Mouse (Mus musculus): Measurements from ENCODE around the gene Tekt2. TPM values are rescaled to one million over a fixed set of nuclear protein-coding genes. Genes with fewer than 3 reads are reported as not detected.

Gene Tekt2
- total RNA-seq, 1 experiment from 2014 or later, result not detected

DNA sequence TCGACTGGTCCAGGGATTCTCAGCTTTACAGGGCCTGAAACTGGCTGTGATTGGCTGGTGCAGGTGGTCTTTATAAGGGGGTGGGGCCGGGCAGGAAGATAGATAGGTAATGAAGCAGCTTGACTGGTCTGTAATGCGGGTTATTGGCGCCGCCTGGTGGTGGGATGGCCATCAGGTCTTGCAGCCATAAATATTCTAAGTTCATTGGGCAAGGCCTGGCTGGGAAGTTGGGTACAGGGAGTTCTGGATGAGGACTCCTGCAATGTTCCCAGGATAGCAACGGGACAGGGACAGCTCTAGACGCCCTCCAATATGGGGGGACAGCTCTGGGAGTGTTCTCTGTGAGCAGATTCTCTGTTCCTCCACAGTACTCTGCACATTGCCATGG is 15.6 kb downstream of the Tekt2 start:
- peak; percentile 31; the same call in 1 of the 2 replicates for ATAC-seq (ENCODE audit: extremely low read depth, insufficient number of reproducible peaks, low FRiP score, poor library complexity, severe bottlenecking)

DNA sequence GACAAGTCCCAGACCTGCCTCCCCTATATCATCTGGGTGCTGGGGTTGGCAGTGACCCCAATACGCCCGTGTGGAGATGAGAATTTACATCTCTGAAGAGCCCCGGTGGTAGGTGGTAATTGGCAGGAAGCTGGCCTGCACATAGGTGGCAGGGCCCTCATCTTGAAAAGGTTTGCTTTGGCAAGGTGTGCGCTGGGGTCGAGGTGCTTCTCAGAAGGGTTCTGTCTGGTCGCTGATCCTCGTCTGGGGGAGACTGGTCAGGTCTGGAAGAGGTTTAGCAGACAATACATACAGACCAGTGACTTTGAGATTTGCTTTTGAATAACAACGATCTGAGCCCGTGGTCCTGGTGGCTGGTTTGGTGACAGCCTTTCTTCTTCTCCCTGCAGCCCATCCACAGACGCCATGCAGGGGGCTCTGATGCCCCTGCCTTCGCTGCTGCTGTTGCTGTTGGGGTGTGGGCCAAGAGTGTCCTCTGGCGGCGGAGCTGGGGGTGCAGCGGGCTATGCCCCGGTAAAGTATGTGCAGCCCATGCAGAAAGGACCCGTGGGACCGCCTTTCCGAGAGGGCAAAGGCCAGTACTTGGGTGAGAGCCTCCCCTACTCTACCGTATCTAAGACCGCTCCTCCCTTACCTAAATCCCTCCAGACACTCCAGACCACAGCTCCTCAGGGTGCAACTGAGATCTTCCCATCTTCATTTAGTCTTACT is 16.1 kb downstream of the Tekt2 start:
- ATAC-seq (ENCODE audit: extremely low read depth, insufficient number of reproducible peaks, low FRiP score, poor library complexity, severe bottlenecking), result no peak

DNA sequence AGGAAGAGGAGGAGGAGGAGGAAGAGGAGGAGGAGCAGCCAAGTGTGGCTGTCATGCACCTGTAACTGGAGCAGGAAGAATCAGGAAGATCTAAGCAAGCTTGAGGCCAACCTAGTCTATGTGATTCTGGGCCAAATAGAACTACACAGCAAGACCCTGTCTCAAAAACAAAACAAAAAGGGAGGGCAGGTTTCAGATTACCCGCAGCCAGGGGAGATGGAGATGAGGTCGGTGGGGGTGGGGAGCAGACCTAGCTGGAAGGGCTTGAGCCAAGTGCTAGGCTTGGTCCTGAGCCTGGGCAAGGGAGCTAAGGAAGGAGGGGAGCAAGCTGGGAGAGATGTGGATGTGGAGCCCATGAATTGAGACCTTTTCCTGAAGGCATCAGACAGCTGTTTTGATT is 18.7 kb downstream of the Tekt2 start:
- ATAC-seq (ENCODE audit: extremely low read depth, insufficient number of reproducible peaks, low FRiP score, poor library complexity, severe bottlenecking), result no peak

DNA sequence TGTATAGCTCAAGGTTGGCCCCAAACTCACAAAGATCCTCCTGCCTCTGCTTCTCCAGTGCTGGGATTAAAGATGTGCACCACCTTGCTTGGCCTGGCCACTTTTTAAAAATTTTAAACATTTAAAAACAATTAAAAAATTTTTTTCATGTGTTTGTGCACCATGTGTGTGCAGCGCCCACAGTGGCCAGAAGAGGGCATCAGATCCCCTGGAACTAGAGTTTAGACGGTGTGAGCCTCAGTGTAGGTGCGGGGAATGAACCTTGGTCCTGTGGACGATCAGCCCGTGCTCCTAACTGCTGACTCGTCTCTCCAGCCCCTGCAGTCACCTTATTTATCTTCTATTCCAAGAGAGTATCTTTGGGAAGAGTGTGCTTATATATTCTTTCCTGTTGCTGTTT is 19.4 kb downstream of the Tekt2 start:
- ATAC-seq (ENCODE audit: extremely low read depth, insufficient number of reproducible peaks, low FRiP score, poor library complexity, severe bottlenecking), result no peak

DNA sequence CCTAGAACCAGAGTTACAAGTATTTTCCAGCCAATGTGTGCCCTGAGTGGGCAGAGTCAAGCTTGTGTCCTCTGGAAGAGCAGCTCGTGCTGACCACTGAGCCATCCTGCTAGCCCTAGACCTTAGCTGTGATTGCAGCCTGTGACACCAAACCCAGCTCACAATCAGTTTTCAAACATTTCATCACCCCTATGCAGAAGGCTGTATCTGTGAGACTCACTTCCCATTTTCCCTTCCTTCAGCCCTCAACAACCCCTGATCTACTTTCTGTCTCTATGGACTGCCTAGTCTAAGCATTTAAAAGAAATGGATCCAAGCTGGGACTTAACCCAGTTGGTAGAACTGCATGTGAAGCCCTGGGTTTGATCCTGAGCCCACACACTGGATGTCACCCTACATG is 20.1 kb downstream of the Tekt2 start:
- ATAC-seq (ENCODE audit: extremely low read depth, insufficient number of reproducible peaks, low FRiP score, poor library complexity, severe bottlenecking), result no peak

DNA sequence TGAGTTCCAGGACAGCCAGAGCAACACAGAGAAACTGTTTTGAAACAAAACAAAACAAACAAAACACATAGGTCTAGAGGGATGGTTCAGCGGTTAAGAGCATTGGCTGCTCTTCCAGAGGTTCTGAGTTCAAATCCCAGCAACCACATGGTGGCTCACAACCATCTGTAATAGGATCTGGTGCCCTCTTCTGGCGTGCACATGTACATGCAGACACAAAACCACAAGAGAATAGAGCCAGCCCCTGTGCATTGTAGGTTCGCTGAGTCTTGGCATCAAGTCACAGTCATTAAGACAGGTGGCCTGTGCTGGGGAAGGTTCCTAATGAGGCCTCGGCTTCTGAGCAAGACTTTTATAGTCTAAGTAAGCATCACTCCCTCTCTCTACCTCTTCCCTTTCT is 21.6 kb downstream of the Tekt2 start:
- ATAC-seq (ENCODE audit: extremely low read depth, insufficient number of reproducible peaks, low FRiP score, poor library complexity, severe bottlenecking), result no peak

DNA sequence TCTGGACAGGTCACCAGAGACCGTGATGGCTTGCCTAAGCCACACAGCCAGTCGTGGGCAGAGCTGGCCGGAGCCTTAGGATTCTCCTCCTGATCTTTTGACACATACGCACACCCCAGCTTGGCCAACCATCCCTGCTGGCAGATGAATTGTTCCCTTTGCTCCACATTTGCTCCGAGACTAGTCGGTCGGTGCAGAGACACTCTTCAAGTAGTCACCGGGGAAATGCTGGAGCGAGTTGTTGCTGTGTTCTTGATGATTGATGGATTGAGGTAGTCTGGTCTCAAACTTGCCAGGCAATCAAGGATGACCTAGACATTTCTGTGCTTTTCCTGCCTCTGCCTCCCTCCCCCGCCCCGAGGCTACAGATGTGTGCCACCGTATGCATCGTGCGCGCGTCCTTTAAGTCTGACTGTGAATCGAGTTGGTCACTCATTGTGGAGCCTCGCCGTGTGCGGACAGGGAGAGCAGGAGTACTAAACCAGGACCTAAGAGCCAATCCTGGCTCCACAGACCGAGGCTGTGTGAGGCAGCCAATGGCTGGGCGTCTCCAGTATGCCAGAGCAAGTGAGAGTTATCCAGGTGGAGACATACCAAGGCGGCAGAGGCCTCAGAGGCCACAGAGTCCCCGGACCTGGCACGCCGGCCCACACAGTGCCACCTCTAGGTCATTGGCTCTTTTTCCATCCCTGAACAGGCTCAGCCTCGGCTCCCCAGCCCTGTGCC is 23.7 kb downstream of the Tekt2 start:
- ATAC-seq (ENCODE audit: extremely low read depth, insufficient number of reproducible peaks, low FRiP score, poor library complexity, severe bottlenecking), result no peak

DNA sequence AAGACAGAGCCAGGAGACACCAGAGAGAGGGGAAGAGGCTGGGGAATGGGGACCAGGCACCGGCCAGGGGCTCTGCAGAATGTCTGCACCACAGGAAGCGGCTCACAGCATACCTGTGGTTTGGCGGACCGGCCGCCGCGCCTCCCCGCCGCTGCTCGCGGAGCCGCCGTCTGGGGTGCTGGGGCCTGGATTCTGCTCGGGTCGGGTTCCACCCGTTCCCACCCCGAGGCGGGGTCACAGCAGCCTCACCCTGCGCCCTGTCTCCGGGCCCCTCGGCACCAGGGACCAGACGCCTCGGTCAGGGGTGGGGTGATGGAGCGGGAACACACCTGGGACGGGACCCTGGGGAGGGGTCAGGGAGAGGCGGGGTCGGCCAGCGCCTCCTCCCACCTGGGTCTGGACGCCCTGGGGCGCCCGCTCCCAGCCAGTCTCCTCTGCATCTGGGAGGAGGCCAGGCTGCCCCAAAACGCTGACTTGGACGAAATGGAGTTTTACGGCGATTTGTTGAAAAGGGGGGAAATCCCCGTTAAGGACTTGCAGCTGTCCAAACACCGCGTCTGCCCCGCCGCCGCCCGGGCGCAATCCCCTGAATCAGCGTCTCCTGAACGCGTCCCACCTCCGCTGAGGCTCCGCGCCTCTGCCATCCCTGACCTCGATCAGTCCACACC is 24.4 kb downstream of the Tekt2 start:
- no peak for ATAC-seq (ENCODE audit: extremely low read depth, insufficient number of reproducible peaks, low FRiP score, poor library complexity, severe bottlenecking)

DNA sequence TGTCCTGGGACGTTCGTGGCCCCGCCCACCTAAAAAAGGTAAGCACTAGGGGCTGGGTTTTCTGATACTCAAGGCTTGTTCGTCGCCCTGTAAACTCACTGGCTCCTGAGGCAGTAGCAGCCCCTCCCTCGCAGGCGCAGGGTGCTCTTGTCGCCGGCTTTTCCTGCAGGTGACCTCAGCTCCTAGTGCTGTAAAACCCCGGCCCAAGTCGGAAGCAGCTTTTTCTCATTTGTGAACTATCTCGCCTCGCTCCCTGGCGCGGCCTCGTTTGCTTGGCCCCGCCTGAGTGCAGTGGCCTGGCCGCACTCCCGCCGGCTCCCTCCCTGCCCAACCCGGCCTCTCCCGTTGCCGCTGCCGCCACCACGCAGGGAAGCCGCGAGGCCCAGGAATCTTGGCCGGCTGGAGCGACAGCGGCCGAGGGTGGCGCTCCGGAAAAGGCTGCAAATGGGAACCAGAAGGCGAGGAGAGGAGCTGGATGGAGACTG is 28.8 kb downstream of the Tekt2 start:
- ATAC-seq (ENCODE audit: extremely low read depth, insufficient number of reproducible peaks, low FRiP score, poor library complexity, severe bottlenecking), result no peak

DNA sequence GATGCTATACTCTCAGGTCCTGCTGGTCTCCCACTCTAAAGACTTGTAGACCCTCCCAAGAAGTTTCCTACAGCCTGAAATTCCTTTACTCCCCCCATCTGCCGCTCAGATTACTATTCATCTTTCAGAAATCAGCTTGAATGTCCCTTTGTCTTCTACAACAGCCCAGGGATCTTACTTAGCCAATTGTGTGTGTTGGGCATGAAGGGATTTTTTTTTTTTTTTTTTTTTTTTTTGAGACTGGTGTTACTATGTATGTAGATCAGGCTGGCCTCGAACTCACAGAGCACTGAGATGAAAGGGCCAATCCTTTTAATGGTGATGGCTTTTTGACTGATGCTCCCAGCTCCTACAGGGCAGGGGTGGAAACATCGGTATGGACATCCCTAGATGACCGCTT is 29.6 kb downstream of the Tekt2 start:
- ATAC-seq (ENCODE audit: extremely low read depth, insufficient number of reproducible peaks, low FRiP score, poor library complexity, severe bottlenecking), result no peak

DNA sequence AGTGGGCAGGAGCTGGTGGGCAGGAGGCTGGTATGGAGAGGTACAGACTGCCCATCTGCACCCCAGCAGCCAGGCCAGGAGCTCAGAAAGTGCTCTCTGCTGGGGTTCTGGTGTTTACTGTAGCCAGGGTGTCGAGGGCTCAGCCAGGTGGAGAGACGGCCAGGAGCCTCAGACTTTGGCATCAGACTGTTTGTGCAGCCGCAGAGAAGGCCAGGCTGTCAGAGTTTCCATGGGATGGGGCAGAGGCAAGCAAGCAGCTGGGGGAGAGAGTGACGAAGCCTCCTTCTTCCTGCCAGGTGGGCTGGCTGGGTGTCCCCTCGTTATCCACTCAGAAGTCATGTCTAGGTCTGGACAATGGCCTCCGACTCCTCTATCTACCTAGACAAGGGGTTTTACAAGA is 30.3 kb downstream of the Tekt2 start:
- ATAC-seq (ENCODE audit: extremely low read depth, insufficient number of reproducible peaks, low FRiP score, poor library complexity, severe bottlenecking), result no peak

DNA sequence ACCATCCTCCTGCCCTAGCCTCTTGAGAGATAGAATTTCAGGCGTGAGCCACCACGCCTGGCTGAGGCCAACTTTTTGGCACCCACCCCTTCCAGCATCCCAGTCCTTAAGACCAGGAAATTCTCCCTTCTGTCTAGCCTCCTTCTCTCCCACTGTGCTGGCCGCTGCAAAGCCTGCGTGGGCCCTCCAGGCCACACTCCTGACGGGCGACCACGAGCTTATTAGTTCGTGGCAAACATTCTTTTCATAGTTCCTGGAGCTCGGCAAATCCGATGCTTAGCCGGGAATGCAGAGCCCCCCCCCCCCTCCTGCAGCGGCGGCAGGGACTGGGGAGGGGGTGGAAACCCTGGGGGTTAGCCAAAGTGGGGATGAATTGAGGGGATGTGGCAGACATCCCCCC is 34.3 kb downstream of the Tekt2 start:
- no peak for ATAC-seq (ENCODE audit: extremely low read depth, insufficient number of reproducible peaks, low FRiP score, poor library complexity, severe bottlenecking)

DNA sequence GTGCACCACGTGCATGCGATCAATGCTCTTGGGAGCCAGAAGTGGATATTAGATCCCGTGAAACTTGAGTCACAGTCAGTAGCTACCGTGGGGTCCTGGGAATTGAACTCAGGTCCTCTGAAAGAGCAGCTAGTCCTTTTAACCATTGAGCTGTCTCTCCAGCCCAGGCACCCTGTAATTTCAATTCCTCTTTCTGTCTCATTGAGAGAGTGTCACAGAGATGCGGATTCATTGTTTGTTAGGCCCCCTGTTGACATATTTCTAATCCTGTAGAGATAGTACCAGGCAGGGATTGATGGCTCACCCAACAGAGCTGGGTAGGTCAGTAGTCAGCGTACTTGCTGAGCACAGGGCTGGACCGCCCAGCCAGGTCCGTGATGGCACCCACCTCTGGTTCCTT is 35.2 kb downstream of the Tekt2 start:
- ATAC-seq (ENCODE audit: extremely low read depth, insufficient number of reproducible peaks, low FRiP score, poor library complexity, severe bottlenecking), result no peak

DNA sequence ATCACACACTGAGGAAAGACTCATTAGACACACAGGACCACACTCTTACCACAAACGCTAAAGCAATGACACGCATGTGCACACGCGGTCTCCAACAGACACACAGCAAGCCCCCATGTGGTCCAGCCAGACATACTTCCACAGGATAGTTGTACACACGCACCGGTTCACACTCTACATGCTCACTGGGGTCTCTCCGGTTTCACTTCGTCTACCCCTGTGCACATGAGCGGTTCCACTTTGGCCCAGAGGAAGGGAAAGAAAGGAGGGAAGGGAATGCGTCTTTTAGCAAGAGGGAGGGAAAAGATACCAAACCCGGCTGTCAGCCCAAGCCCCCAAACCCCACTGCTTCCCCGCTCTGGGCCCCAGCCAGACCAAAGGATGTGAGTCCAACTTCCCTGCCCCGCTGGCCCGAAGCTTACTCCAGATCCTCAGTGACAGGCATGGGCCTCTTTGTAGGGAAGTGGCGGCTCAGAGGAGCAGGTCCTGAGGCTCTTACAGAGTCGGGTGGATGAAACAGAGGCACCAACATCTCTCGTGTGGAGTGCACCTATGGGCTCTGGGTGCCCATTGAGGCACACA is 37.3 kb downstream of the Tekt2 start:
- no peak for ATAC-seq (ENCODE audit: extremely low read depth, insufficient number of reproducible peaks, low FRiP score, poor library complexity, severe bottlenecking)

DNA sequence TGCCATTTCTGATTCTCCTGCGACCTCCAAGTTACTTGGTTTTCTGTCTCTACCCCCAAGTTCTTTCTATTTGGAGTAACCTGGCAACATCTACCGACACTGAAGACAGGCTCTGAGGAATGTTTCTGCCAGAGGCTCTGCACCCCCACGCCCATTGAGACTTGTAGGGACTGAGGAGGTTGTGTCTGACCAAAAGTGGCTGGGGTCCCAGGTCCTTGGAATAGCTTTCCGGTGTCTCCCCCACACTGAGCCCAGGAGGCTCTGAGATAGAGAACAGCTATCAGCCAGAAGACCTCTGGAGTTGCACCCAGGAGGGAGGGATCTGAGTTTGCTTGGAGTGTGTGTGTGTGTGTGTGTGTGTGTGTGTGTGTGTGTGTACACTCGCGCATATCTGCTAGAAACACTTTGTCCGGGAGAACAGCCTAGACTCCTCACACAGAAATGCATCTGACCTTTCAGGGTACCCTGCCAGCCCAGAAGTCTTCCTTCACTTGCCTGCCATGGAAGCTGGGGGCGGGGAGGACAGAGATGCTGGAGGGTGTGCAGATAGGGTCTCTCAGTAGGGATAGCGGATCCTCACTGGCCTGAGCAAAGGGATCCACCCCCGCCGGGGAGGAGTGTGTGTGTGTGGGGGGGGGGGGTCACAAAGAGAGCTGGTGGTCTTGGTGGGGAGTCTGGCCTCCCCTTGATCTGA is 38.0 kb downstream of the Tekt2 start:
- ATAC-seq (ENCODE audit: extremely low read depth, insufficient number of reproducible peaks, low FRiP score, poor library complexity, severe bottlenecking), result no peak

DNA sequence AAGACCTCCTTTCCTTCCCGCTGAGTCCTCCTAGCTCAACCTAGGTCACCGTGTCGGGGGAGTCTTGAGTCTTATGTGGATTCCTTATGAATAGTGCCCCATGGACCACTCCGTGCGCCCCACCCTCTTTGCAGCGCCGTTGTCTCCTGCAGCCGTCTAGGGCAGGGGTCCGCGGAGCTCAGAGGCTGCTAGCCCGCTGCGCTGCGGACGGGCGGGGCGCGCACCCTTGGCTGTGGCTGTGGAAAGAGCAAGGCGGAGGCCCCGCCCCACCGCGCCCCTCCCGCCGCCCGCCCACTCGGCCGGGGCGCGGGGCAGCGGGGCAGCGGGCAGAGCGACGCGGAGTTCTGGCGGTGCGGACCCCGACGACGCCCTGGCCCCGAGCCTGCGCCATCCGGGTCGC is 39.0 kb downstream of the Tekt2 start, which contains the start of gene Col8a2:
Col8a2 (plus strand) TSS at position 302 of the 400 bp plus-strand sequence.
- ATAC-seq (ENCODE audit: extremely low read depth, insufficient number of reproducible peaks, low FRiP score, poor library complexity, severe bottlenecking), result no peak

DNA sequence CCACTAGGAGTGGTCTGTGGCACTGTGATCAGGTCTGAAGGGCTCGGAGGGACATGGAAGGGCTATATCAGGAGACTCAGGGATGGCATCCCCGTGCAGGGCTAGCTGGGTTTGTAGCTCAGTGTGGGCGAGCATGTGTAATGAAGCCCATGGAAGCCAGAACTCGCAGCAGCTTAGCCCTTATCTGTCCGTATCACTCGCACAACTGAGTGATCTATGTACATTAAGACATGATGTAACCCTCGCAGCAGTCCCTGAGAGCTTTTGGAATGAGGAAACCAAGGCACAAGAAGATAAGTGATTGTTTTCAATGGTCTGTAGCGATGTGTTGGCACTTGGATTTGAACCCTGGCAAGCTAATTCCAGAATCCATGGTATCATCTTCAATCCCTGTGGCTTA is 41.9 kb downstream of the Tekt2 start:
- ATAC-seq (ENCODE audit: extremely low read depth, insufficient number of reproducible peaks, low FRiP score, poor library complexity, severe bottlenecking), result no peak

DNA sequence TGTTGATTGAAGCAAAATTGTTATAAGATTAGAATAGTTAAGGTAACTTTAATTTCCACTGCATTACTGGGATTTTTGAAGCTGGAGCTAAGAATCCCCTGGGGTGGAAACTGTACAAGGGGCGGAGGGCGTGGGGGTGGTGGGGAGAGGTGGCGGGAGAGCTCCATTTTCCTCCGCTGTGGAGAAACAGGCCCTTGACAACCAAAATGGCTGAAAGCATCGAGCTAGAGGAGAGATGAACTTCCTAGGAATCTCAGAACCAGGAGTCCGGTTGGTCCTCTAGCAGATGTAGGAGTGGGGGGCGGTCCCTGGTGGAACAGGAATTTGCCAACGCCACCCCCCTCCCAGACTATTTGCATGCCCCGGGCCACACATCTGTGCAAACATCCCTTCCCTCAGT is 43.8 kb downstream of the Tekt2 start:
- ATAC-seq (ENCODE audit: extremely low read depth, insufficient number of reproducible peaks, low FRiP score, poor library complexity, severe bottlenecking), result no peak

DNA sequence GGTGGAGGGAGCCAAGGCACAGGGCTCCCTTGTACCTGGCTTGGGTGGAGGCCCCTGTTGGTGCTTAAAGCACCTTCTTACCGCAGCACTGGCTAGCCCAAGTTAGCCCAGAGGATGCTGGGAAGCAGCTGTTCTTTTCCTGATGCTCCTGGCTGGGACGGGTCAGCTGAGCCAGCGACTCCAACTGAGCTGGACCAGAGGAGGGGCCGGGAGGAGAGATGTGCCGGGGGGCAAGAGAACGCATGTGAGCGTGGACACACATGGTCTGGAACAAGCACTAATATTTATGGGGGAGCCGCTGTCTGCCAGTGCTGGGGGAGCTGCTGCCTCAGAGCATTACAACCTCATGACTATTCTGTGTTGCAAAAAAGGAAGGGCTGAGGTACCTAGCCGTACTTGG is 46.5 kb downstream of the Tekt2 start:
- no peak for ATAC-seq (ENCODE audit: extremely low read depth, insufficient number of reproducible peaks, low FRiP score, poor library complexity, severe bottlenecking)
